Mouse (Mus musculus): ENCODE results near the gene Rho. TPM values are rescaled to one million over a fixed set of nuclear protein-coding genes. Genes with fewer than 3 reads are reported as not detected.
A peak's percentile ranks its signal among the peaks of the same experiment; 100 is the strongest.

Rho gene
- polyA plus RNA-seq, 1 experiment from 2014 or later = 0.38 TPM

- Histone ChIP-seq H3K36me3 (peaks cover 25% of the 10 kb centered on the region; the same call in 1 of the 2 replicates), H3K4me3 (replicated peaks) (no peak overlapping the region), H3K27me3 (no peaks in the 10 kb centered on the region), H3K27ac (no peak overlapping the region), H3K9ac (replicated peaks) (no peak overlapping the region), H3K4me1 (replicated peaks) (no peaks in the 10 kb centered on the region; the same call in 1 of the 2 replicates), H3K4me2 (no peak overlapping the region), H3K9me3 (no peaks in the 10 kb centered on the region)
- WGBS = 52% methylated on average over 17 of the region's 17 CpGs
- ATAC-seq (ENCODE audit: insufficient number of reproducible peaks, insufficient read depth, low FRiP score, low TSS enrichment, low read depth) = no peak
Measured at GRCm38 (mm10) chr6:115915601-115916445, 15.7 kb upstream of the Rho start.

- Histone ChIP-seq H3K36me3 (peaks cover 23% of the 10 kb centered on the region; the same call in 1 of the 2 replicates), H3K9ac (replicated peaks) (no peak overlapping the region), H3K9me3 (no peaks in the 10 kb centered on the region), H3K4me2 (no peak overlapping the region), H3K27me3 (no peaks in the 10 kb centered on the region), H3K4me3 (replicated peaks) (no peak overlapping the region), H3K27ac (no peak overlapping the region), H3K4me1 (replicated peaks) (no peaks in the 10 kb centered on the region; the same call in 1 of the 2 replicates)
- WGBS = 81% methylated on average over 5 of the region's 5 CpGs
- no peak for ATAC-seq (ENCODE audit: insufficient number of reproducible peaks, insufficient read depth, low FRiP score, low TSS enrichment, low read depth)
Measured at GRCm38 (mm10) chr6:115916611-115917010, 14.9 kb upstream of the Rho start.

GRCm38 (mm10) chr6:115918615-115919014 is 12.9 kb upstream of the Rho start:
- H3K4me1 ChIP-seq (replicated peaks) = no peaks in the 10 kb centered on the region; the same call in 1 of the 2 replicates
- no peaks in the 10 kb centered on the region for H3K27me3 ChIP-seq
- ATAC-seq (ENCODE audit: insufficient number of reproducible peaks, insufficient read depth, low FRiP score, low TSS enrichment, low read depth) = no peak
- H3K9me3 ChIP-seq = no peaks in the 10 kb centered on the region
- H3K9ac ChIP-seq (replicated peaks) = no peak overlapping the region
- no peak overlapping the region for H3K4me2 ChIP-seq
- WGBS = 94% methylated on average over 1 of the region's 1 CpGs
- no peak overlapping the region for H3K4me3 ChIP-seq (replicated peaks)
- H3K27ac ChIP-seq = no peak overlapping the region
- H3K36me3 ChIP-seq = peaks cover 28% of the 10 kb centered on the region; the same call in 1 of the 2 replicates

- Histone ChIP-seq H3K4me2 (no peak overlapping the region), H3K4me1 (replicated peaks) (peaks cover 11% of the 10 kb centered on the region), H3K36me3 (peaks cover 30% of the 10 kb centered on the region; the same call in 1 of the 2 replicates), H3K27ac (no peak overlapping the region), H3K9me3 (no peaks in the 10 kb centered on the region), H3K27me3 (no peaks in the 10 kb centered on the region), H3K9ac (replicated peaks) (no peak overlapping the region), H3K4me3 (replicated peaks) (no peak overlapping the region)
- WGBS = 91% methylated on average over 5 of the region's 5 CpGs
- ATAC-seq (ENCODE audit: insufficient number of reproducible peaks, insufficient read depth, low FRiP score, low TSS enrichment, low read depth) = no peak
Measured at GRCm38 (mm10) chr6:115919876-115920275, 11.7 kb upstream of the Rho start.

GRCm38 (mm10) chr6:115924829-115925228 is 6.7 kb upstream of the Rho start:
- H3K9ac ChIP-seq (replicated peaks) = no peak overlapping the region
- peaks cover 13% of the 10 kb centered on the region; the same call in 1 of the 2 replicates for H3K36me3 ChIP-seq
- no peak overlapping the region for H3K27ac ChIP-seq
- H3K27me3 ChIP-seq = no peaks in the 10 kb centered on the region
- WGBS = 42% methylated on average over 6 of the region's 6 CpGs
- no peak for ATAC-seq (ENCODE audit: insufficient number of reproducible peaks, insufficient read depth, low FRiP score, low TSS enrichment, low read depth)
- no peaks in the 10 kb centered on the region for H3K9me3 ChIP-seq
- peaks cover 35% of the 10 kb centered on the region for H3K4me1 ChIP-seq (replicated peaks)
- H3K4me3 ChIP-seq (replicated peaks) = no peak overlapping the region
- H3K4me2 ChIP-seq = no peak overlapping the region

- Histone ChIP-seq H3K4me3 (replicated peaks) (no peak overlapping the region), H3K4me1 (replicated peaks) (peaks cover 35% of the 10 kb centered on the region)
Measured at GRCm38 (mm10) chr6:115926416-115926815, 5.1 kb upstream of the Rho start.

GRCm38 (mm10) chr6:115927292-115928242 is 4.0 kb upstream of the Rho start:
- Histone ChIP-seq H3K36me3 (0 out of 2 replicates have a peak, but pooled peaks cover 9% of the 10 kb centered on the region), H3K9me3 (no peaks in the 10 kb centered on the region), H3K27me3 (no peaks in the 10 kb centered on the region), H3K9ac (replicated peaks) (no peak overlapping the region), H3K4me3 (replicated peaks) (no peak overlapping the region), H3K4me1 (replicated peaks) (peaks cover 35% of the 10 kb centered on the region), H3K27ac (no peak overlapping the region), H3K4me2 (no peak overlapping the region)
- no peak for ATAC-seq (ENCODE audit: insufficient number of reproducible peaks, insufficient read depth, low FRiP score, low TSS enrichment, low read depth)
- WGBS = 79% methylated on average over 10 of the region's 10 CpGs

More at GRCm38 (mm10) chr6:115926416-115926815, 5.1 kb upstream of the Rho start:
- H3K9ac ChIP-seq (replicated peaks) = peak overlapping the region; percentile 45; the same call in 1 of the 2 replicates
- 23% methylated on average over 10 of the region's 10 CpGs for WGBS
- ATAC-seq (ENCODE audit: insufficient number of reproducible peaks, insufficient read depth, low FRiP score, low TSS enrichment, low read depth) = no peak
- 0 out of 2 replicates have a peak, but pooled peaks cover 9% of the 10 kb centered on the region for H3K36me3 ChIP-seq
- peak overlapping the region; percentile 42 for H3K4me2 ChIP-seq
- peak overlapping the region; percentile 69 for H3K27ac ChIP-seq
- no peaks in the 10 kb centered on the region for H3K27me3 ChIP-seq
- no peaks in the 10 kb centered on the region for H3K9me3 ChIP-seq

- no peaks in the 10 kb centered on the region for H3K9me3 ChIP-seq
- H3K27me3 ChIP-seq = no peaks in the 10 kb centered on the region
- H3K27ac ChIP-seq = no peak overlapping the region
- peaks cover 22% of the 10 kb centered on the region for H3K4me1 ChIP-seq (replicated peaks)
- no peak overlapping the region for H3K4me3 ChIP-seq (replicated peaks)
- no peak overlapping the region for H3K4me2 ChIP-seq
- 0 out of 2 replicates have a peak overlapping the region, but pooled peaks have one; percentile 13 for H3K9ac ChIP-seq (replicated peaks)
- no peaks in the 10 kb centered on the region for H3K36me3 ChIP-seq
- 44% methylated on average over 5 of the region's 5 CpGs for WGBS
- no peak for ATAC-seq (ENCODE audit: insufficient number of reproducible peaks, insufficient read depth, low FRiP score, low TSS enrichment, low read depth)
Measured at GRCm38 (mm10) chr6:115930018-115930417, 1.5 kb upstream of the Rho start.

- no peak for ATAC-seq (ENCODE audit: insufficient number of reproducible peaks, insufficient read depth, low FRiP score, low TSS enrichment, low read depth)
- Histone ChIP-seq H3K27me3 (no peaks in the 10 kb centered on the region), H3K4me3 (replicated peaks) (no peak overlapping the region), H3K36me3 (no peaks in the 10 kb centered on the region), H3K27ac (no peak overlapping the region), H3K9ac (replicated peaks) (no peak overlapping the region), H3K9me3 (no peaks in the 10 kb centered on the region), H3K4me2 (no peak overlapping the region), H3K4me1 (replicated peaks) (no peaks in the 10 kb centered on the region; the same call in 1 of the 2 replicates)
- WGBS = 90% methylated on average over 3 of the region's 3 CpGs
Measured at GRCm38 (mm10) chr6:115932391-115932790, 843 bp downstream of the Rho start.

GRCm38 (mm10) chr6:115935544-115935943 is 4.0 kb downstream of the Rho start:
- Histone ChIP-seq H3K9ac (replicated peaks) (no peak overlapping the region), H3K36me3 (no peaks in the 10 kb centered on the region), H3K27ac (no peak overlapping the region), H3K9me3 (no peaks in the 10 kb centered on the region), H3K4me2 (no peak overlapping the region), H3K4me1 (replicated peaks) (no peaks in the 10 kb centered on the region), H3K4me3 (replicated peaks) (no peak overlapping the region), H3K27me3 (no peaks in the 10 kb centered on the region)
- 82% methylated on average over 8 of the region's 8 CpGs for WGBS
- ATAC-seq (ENCODE audit: insufficient number of reproducible peaks, insufficient read depth, low FRiP score, low TSS enrichment, low read depth) = no peak

- no peak for ATAC-seq (ENCODE audit: insufficient number of reproducible peaks, insufficient read depth, low FRiP score, low TSS enrichment, low read depth)
- H3K27me3 ChIP-seq = 0 out of 2 replicates have a peak, but pooled peaks cover 5% of the 10 kb centered on the region
- H3K4me3 ChIP-seq (replicated peaks) = no peak overlapping the region
- no peak overlapping the region for H3K9ac ChIP-seq (replicated peaks)
- no peak overlapping the region for H3K27ac ChIP-seq
- no peaks in the 10 kb centered on the region for H3K36me3 ChIP-seq
- H3K4me1 ChIP-seq (replicated peaks) = peaks cover 5% of the 10 kb centered on the region; the same call in 1 of the 2 replicates
- no peaks in the 10 kb centered on the region for H3K9me3 ChIP-seq
- no peak overlapping the region for H3K4me2 ChIP-seq
- WGBS = 86% methylated on average over 2 of the region's 2 CpGs
Measured at GRCm38 (mm10) chr6:115938011-115938410, 6.5 kb downstream of the Rho start.

Data from limb, embryonic 12.5 days (tissue).